Mouse (Mus musculus) fat pad, adult 2 months (tissue): ENCODE measurements around the gene Cib4.

ENCODE experiments used
- DNase-seq: peaks from one replicate; pipeline ENCODE4 v3.0.0-alpha.2; 2011; ENCODE audit warnings: low read depth, low spot score; ENCODE audit errors: extremely low read depth

Gene Cib4

GRCm38 (mm10) chr5:30519494-30519893, 26.1 kb downstream of the Cib4 start:
- no peak for DNase-seq

- DNase-seq = no peak
Observed at GRCm38 (mm10) chr5:30518547-30518946, 27.1 kb downstream of the Cib4 start.

- no peak for DNase-seq
Observed at GRCm38 (mm10) chr5:30518108-30518507, 27.5 kb downstream of the Cib4 start.

GRCm38 (mm10) chr5:30516376-30516775, 29.3 kb downstream of the Cib4 start:
- DNase-seq = no peak

GRCm38 (mm10) chr5:30513111-30513510, 32.5 kb downstream of the Cib4 start:
- DNase-seq = no peak

- DNase-seq = no peak
Observed at GRCm38 (mm10) chr5:30497299-30497698, 48.3 kb downstream of the Cib4 start.

GRCm38 (mm10) chr5:30496821-30497220, 48.8 kb downstream of the Cib4 start:
- no peak for DNase-seq

GRCm38 (mm10) chr5:30495288-30495687, 50.3 kb downstream of the Cib4 start:
- no peak for DNase-seq

- DNase-seq = no peak
Observed at GRCm38 (mm10) chr5:30494606-30495005, 51.0 kb downstream of the Cib4 start.

- no peak for DNase-seq
Observed at GRCm38 (mm10) chr5:30493723-30494122, 51.9 kb downstream of the Cib4 start.

GRCm38 (mm10) chr5:30490845-30491244, 54.8 kb downstream of the Cib4 start:
- no peak for DNase-seq

- DNase-seq = no peak
Observed at GRCm38 (mm10) chr5:30490215-30490614, 55.4 kb downstream of the Cib4 start.

- no peak for DNase-seq
Observed at GRCm38 (mm10) chr5:30485136-30485535, 60.5 kb downstream of the Cib4 start.

- no peak for DNase-seq
Observed at GRCm38 (mm10) chr5:30484591-30484990, 61.0 kb downstream of the Cib4 start.

- DNase-seq = no peak
Observed at GRCm38 (mm10) chr5:30483533-30483932, 62.1 kb downstream of the Cib4 start.

- DNase-seq = no peak
Observed at GRCm38 (mm10) chr5:30482319-30482718, 63.3 kb downstream of the Cib4 start.

- no peak for DNase-seq
Observed at GRCm38 (mm10) chr5:30476534-30476933, 69.1 kb downstream of the Cib4 start.

- no peak for DNase-seq
Observed at GRCm38 (mm10) chr5:30472148-30472547, 73.5 kb downstream of the Cib4 start.

- DNase-seq = no peak
Observed at GRCm38 (mm10) chr5:30470454-30470853, 75.2 kb downstream of the Cib4 start.

GRCm38 (mm10) chr5:30466315-30466714, 79.3 kb downstream of the Cib4 start:
- no peak for DNase-seq

- DNase-seq = no peak
Observed at GRCm38 (mm10) chr5:30465861-30466260, 79.8 kb downstream of the Cib4 start, which contains the start of gene 1700001C02Rik. Gene 1700001C02Rik, plus strand, starts transcription at chr5:30466047.

- no peak for DNase-seq
Observed at GRCm38 (mm10) chr5:30461821-30462220, 83.8 kb downstream of the Cib4 start, which contains the start of gene Otof. Gene Otof, minus strand, starts transcription at chr5:30461932.

GRCm38 (mm10) chr5:30460155-30460554, 85.5 kb downstream of the Cib4 start:
- no peak for DNase-seq

- no peak for DNase-seq
Observed at GRCm38 (mm10) chr5:30456056-30456455, 89.6 kb downstream of the Cib4 start.
